Mouse (Mus musculus): Measurements from ENCODE around the gene Gnptg. TPM values are rescaled to one million over a fixed set of nuclear protein-coding genes. Genes with fewer than 3 reads are reported as not detected.

Gene Gnptg
- polyA plus RNA-seq, 1 experiment from 2014 or later, result 74.5 TPM

DNA sequence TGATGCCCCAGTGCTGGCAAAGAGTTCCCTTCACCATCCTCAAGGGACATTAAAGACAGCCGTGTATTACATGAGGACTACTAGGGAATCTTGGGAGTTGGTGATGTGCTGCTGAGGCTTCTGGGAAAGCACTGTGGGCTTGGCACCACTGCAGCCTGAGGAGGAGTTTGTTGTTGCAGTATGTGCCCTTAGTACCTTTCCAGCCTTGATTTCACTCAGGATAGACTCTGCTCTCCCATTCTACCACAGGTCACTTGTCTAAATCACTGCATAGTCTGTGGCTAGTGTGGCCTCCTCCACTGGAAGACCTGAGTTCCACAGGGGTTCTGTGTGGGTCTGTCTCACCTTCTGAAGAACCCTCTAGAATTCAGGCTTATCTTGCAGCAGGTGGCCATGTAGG, 19.2 kb downstream of the Gnptg start:
- Histone ChIP-seq H3K4me2 (replicated peaks; ENCODE audit: low read depth, low read length) (no peak overlapping the region), H3K36me3 (ENCODE audit: insufficient read depth, low read length) (peaks cover 8% of the 10 kb centered on the region), H3K9me3 (ENCODE audit: low read length) (no peaks in the 10 kb centered on the region), H3K27me3 (replicated peaks; ENCODE audit: insufficient read depth, low read length) (no peaks in the 10 kb centered on the region), H3K27ac (ENCODE audit: low read length) (no peak overlapping the region), H3K4me1 (ENCODE audit: insufficient read depth, low read depth, low read length) (0 out of 2 replicates have a peak, but pooled peaks cover 3% of the 10 kb centered on the region), H3K9ac (replicated peaks; ENCODE audit: low read depth) (no peak overlapping the region), H3K4me3 (ENCODE audit: low read depth, low read length) (no peak overlapping the region)
- DNase-seq (ENCODE audit: low spot score) (no peak), ATAC-seq (no peak)
- TF ChIP-seq CTCF (IDR thresholded peaks at IDR 0.05), result no peak
- no peak for TF ChIP-seq EP300 (IDR thresholded peaks at IDR 0.05)
- 81% methylated on average over 1 of the region's 1 CpGs for WGBS

DNA sequence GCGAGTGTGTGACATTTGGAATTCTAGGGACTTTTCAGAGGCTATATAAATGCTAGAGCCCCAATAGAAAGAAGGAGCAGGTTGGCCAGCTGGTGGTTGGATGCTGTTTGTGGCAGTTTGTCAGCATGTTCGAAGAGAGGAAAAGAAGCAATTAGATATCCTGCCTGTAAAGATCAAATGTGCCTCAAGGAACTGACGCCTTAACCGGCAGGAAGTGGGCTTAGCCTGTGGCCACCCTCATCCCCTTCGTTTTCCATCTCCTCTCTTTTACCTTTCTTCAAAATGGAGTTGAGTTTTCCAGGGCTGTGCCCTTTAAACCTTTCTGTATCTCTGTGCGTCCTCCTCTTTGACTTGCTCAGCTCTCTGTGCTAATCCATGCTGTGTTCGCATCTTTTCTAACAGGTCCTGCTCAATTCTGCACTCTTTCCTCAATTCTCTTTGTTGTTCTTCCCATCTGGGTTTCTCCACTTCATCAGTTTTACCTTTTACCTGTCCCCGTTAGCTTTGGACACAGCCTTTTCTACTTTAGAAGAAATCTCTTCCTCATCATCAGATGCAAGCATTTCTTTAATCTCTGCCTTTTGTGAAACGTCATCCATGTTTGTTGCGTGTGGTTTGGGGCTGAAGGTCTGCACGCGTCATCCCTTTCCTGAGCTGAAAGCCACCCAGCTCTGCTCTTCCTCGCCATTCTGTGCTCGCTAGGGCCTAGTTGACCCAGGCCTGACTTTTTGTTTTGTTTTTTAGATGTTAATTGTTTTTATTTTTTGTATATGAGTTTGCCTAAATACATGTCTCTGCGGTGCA, 20.2 kb downstream of the Gnptg start:
- no peak overlapping the region for H3K4me3 ChIP-seq (ENCODE audit: low read depth, low read length)
- WGBS, result 90% methylated on average over 15 of the region's 15 CpGs
- no peak for DNase-seq (ENCODE audit: low spot score)
- H3K36me3 ChIP-seq (ENCODE audit: insufficient read depth, low read length), result peaks cover 17% of the 10 kb centered on the region
- no peaks in the 10 kb centered on the region for H3K9me3 ChIP-seq (ENCODE audit: low read length)
- no peak for ATAC-seq
- no peak overlapping the region for H3K4me2 ChIP-seq (replicated peaks; ENCODE audit: low read depth, low read length)
- H3K27ac ChIP-seq (ENCODE audit: low read length), result no peak overlapping the region
- H3K9ac ChIP-seq (replicated peaks; ENCODE audit: low read depth), result no peak overlapping the region
- H3K27me3 ChIP-seq (replicated peaks; ENCODE audit: insufficient read depth, low read length), result no peaks in the 10 kb centered on the region
- H3K4me1 ChIP-seq (ENCODE audit: insufficient read depth, low read depth, low read length), result 0 out of 2 replicates have a peak, but pooled peaks cover 3% of the 10 kb centered on the region
- no peak for TF ChIP-seq EP300 (IDR thresholded peaks at IDR 0.05)
- no peak for TF ChIP-seq CTCF (IDR thresholded peaks at IDR 0.05)

DNA sequence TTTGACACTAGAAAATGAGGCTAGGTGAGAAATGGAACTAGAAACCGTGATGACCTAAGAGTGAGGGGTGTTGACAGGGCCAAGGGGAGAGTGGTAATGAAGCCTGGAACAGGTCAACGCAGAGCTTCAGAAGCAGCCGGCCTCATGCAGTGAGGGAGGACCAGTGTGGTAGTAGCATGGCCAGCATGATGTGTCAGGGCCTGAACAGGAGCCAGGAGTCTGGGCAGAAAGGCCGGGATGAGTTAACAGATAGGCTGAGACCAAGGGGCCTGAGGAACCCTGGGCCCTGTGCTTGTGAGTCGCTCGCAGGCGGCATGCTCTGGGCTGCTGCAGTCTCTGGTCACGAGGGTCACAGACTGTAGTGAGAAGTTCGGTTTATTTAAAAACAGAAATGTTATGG, 21.0 kb downstream of the Gnptg start:
- Histone ChIP-seq H3K36me3 (ENCODE audit: insufficient read depth, low read length) (peaks cover 24% of the 10 kb centered on the region), H3K4me3 (ENCODE audit: low read depth, low read length) (no peak overlapping the region), H3K9ac (replicated peaks; ENCODE audit: low read depth) (no peak overlapping the region), H3K9me3 (ENCODE audit: low read length) (no peaks in the 10 kb centered on the region), H3K27me3 (replicated peaks; ENCODE audit: insufficient read depth, low read length) (no peaks in the 10 kb centered on the region), H3K4me1 (ENCODE audit: insufficient read depth, low read depth, low read length) (0 out of 2 replicates have a peak, but pooled peaks cover 3% of the 10 kb centered on the region), H3K4me2 (replicated peaks; ENCODE audit: low read depth, low read length) (no peak overlapping the region), H3K27ac (ENCODE audit: low read length) (no peak overlapping the region)
- ATAC-seq (no peak), DNase-seq (ENCODE audit: low spot score) (no peak)
- WGBS, result 89% methylated on average over 9 of the region's 9 CpGs
- TF ChIP-seq CTCF (IDR thresholded peaks at IDR 0.05) (no peak), EP300 (IDR thresholded peaks at IDR 0.05) (no peak)

DNA sequence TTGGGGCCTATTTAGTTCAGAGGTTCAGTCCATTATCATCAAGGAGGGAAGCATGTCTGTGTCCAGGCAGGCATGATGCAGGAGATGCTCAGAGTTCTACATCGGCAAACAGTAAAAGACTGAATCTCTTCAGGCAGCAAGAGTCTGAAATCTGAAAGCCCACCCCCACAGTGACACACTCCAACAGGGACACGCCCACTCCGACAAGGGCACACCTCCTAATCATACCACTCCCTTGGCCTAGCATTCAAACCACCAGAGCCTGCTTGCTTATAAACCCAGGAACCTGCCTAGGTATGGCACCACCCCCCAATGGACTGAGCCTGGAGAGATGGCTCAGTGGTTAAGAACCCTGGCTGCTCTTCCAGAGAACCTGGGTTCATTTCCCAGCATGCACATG, 24.5 kb downstream of the Gnptg start:
- no peak for ATAC-seq
- TF ChIP-seq CTCF (IDR thresholded peaks at IDR 0.05) (no peak), EP300 (IDR thresholded peaks at IDR 0.05) (no peak)
- no peak overlapping the region for H3K4me3 ChIP-seq (ENCODE audit: low read depth, low read length)
- no peak overlapping the region for H3K4me2 ChIP-seq (replicated peaks; ENCODE audit: low read depth, low read length)
- H3K36me3 ChIP-seq (ENCODE audit: insufficient read depth, low read length), result peaks cover 41% of the 10 kb centered on the region
- no peaks in the 10 kb centered on the region for H3K9me3 ChIP-seq (ENCODE audit: low read length)
- no peak for DNase-seq (ENCODE audit: low spot score)
- no peak overlapping the region for H3K9ac ChIP-seq (replicated peaks; ENCODE audit: low read depth)
- H3K27ac ChIP-seq (ENCODE audit: low read length), result no peak overlapping the region
- 90% methylated on average over 3 of the region's 3 CpGs for WGBS
- H3K27me3 ChIP-seq (replicated peaks; ENCODE audit: insufficient read depth, low read length), result no peaks in the 10 kb centered on the region
- H3K4me1 ChIP-seq (ENCODE audit: insufficient read depth, low read depth, low read length), result no peaks in the 10 kb centered on the region

DNA sequence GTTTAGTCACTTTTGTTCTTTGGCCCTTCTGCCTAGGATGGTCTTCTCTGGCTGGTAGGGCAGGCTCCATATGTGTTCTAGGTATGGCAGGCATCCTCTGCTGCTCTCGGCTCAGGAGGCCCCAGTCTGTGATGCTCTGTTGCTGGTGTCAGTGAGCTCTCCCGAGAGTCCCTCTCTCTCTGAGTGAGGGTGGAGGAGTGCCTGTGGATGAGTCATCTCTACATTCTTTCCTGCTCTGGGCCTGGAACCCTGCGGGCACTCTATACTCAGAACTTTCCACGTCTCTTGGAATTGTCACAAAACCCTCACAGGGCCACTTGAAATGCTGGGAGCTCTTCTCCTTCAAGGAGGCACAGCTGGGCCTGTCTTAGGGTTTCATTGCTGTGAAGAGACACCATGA, 28.2 kb downstream of the Gnptg start:
- WGBS, result 69% methylated on average over 4 of the region's 4 CpGs
- Histone ChIP-seq H3K27ac (ENCODE audit: low read length) (peak overlapping the region; percentile 64; the same call in 1 of the 2 replicates), H3K4me1 (ENCODE audit: insufficient read depth, low read depth, low read length) (no peaks in the 10 kb centered on the region), H3K9me3 (ENCODE audit: low read length) (no peaks in the 10 kb centered on the region), H3K4me2 (replicated peaks; ENCODE audit: low read depth, low read length) (no peak overlapping the region), H3K4me3 (ENCODE audit: low read depth, low read length) (no peak overlapping the region), H3K36me3 (ENCODE audit: insufficient read depth, low read length) (peaks cover 70% of the 10 kb centered on the region), H3K9ac (replicated peaks; ENCODE audit: low read depth) (no peak overlapping the region), H3K27me3 (replicated peaks; ENCODE audit: insufficient read depth, low read length) (no peaks in the 10 kb centered on the region)
- no peak for TF ChIP-seq EP300 (IDR thresholded peaks at IDR 0.05)
- no peak for TF ChIP-seq CTCF (IDR thresholded peaks at IDR 0.05)
- DNase-seq (ENCODE audit: low spot score), result no peak
- peak; percentile 39; the same call in 1 of the 2 replicates for ATAC-seq

DNA sequence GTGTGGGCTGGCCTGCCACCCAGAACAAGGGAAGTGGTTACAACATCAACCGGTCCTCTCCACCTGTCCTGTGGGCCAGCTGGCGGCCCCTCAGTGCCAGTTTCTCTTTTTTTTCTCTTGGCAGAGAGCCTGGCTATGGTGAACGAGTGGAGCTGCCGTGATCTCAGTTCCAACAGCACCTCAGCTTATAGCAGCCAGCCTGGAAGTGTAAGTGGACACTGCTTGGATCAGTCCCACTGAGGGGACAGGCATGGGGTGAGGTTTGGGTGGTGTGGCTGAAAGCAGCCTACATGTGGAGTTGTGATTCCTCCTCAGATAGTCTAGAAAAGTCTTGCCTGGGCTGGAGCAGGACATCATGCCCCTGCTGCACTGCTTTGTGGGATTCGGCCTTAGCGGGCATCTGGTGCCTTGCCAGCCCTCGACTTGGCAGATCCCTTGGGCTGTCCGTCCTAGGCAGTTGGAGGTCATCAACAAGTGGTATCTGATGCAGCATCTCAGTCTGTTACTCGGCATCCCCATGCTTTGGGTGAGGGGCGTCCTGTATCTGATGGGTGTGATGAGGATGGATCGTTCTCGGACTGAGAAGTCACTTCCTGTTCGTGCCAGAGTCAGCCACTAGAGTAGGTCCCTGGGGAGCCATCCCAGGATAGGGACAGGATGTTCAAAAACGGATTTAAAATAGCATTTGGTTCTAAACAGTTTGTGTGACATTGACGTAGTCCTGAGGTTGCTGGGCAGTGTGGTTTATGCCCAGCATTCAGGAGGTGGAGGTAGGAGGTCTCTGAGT, 29.1 kb downstream of the Gnptg start:
- Histone ChIP-seq H3K4me2 (replicated peaks; ENCODE audit: low read depth, low read length) (no peak overlapping the region), H3K4me3 (ENCODE audit: low read depth, low read length) (no peak overlapping the region), H3K9ac (replicated peaks; ENCODE audit: low read depth) (no peak overlapping the region), H3K9me3 (ENCODE audit: low read length) (no peaks in the 10 kb centered on the region), H3K36me3 (ENCODE audit: insufficient read depth, low read length) (peaks cover 69% of the 10 kb centered on the region), H3K4me1 (ENCODE audit: insufficient read depth, low read depth, low read length) (no peaks in the 10 kb centered on the region), H3K27me3 (replicated peaks; ENCODE audit: insufficient read depth, low read length) (no peaks in the 10 kb centered on the region), H3K27ac (ENCODE audit: low read length) (0 out of 2 replicates have a peak overlapping the region, but pooled peaks have one; percentile 8)
- peak; percentile 22 for DNase-seq (ENCODE audit: low spot score)
- TF ChIP-seq EP300 (IDR thresholded peaks at IDR 0.05) (no peak), CTCF (IDR thresholded peaks at IDR 0.05) (no peak)
- 75% methylated on average over 15 of the region's 15 CpGs for WGBS
- ATAC-seq, result peak; percentile 67
